Mouse (Mus musculus) left cerebral cortex, postnatal 4 days (tissue): ENCODE measurements around the gene Alg14. TPM values are rescaled to one million over a fixed set of nuclear protein-coding genes. Genes with fewer than 3 reads are reported as not detected.

Experiments used
- DNase-seq: peaks from one replicate; pipeline ENCODE4 v3.0.0-alpha.2; 2022
- intact Hi-C: fragments of 180-260 bp; cut with DNase I; formaldehyde crosslinking; loops from one replicate; pipeline ENCODE4 v1.15.1; 2025
- total RNA-seq, 2 experiments: library from RNA; stranded (reverse); gene quantifications; 2 replicates each; pipeline ENCODE4 v1.2.3; 2021

Alg14 gene
- total RNA-seq, 2 experiments from 2014 or later = 17.9 to 22.0 TPM

DNA sequence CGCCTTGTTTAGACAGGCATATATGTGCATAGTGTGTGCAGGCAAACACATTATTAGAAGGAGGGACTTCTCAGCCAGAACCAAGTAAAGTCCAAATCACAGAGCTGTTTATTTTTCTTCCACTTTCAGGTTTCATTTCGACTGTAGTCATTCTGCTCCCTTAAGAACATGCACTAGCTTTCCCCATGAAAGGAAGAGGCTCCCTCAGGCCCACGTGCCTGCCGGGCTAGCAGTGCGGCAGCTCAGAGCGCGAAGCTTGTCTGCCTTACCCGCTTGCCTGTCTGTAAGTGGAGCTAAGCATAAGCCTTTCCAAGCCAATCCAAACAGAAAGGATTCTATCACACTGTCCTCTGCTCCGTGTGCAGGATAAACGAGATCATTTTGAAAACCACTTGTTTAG, 38.1 kb downstream of the Alg14 start:
- intact Hi-C loops = no loop called here
- DNase-seq = no peak

DNA sequence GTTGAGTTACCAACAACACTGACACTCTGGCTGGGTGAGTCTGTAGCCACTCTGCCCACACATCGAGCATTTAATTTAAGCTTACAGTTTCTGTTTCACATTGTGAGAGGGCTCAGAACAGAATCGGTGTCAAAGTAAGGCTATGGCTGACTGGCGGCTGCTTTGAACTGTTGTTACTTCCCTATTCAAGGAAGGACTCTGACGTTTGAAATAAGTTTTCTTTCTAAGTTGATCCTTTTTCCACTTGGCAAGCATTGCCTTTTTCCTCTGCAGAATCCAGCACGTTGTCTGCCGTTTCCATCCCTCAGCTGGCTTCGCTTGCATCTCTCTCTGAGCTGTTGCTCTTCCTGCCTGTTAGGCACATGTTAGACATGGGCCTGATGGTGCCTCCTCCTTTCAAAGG, 38.7 kb downstream of the Alg14 start:
- DNase-seq = no peak
- intact Hi-C loops = no loop called here

DNA sequence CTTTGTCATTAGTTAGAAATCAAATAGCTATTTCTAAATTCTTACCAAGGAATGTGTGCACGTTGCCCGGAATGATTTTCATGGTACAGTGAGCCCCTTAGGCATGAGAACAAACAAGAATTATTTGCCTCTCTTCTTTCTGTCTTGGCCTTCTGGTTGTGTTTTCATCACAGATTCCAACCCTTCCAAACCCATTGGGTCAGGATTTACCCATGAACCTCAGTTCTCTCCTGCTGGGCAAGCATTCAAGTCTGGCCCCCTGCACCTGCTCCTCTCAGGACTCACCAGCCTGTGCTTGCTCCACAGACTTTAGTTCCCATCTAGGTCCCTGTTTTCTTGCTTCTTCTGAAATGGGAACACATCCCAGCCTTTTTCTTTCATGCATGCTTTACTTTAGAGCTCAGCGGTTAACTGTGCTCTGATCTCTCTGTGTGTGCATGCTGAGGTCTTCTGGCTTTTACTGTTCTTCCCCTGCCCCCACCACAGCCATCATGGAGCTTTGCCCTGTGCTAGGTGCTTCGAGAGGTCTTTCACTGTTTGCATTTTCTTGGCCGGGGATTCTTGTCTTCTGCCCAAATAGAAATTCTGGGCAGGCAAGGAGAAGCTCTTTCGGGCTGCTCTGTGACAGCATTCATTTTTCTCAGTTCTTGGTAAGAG, 44.8 kb downstream of the Alg14 start:
- DNase-seq = peak; percentile 32
- intact Hi-C loops = no loop called here

DNA sequence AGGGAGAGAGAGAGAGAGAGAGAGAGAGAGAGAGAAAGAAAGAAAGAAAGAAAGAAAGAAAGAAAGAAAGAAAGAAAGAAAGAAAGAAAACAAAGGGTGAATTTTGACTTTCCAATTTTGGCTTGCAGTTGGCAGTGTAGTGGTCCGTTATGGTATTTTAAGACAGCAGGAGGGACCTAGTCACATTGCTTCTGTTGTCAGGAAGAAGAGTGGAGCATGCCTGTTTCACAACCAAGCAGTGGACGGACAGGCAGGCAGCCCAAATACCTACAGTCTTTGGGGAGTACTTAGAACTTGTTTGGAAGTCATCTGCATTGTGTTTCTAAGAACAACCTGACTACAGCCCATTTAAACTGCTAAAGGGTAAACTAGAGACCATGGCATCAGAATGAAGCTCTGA, 47.1 kb downstream of the Alg14 start:
- intact Hi-C loops = no loop called here
- no peak for DNase-seq

DNA sequence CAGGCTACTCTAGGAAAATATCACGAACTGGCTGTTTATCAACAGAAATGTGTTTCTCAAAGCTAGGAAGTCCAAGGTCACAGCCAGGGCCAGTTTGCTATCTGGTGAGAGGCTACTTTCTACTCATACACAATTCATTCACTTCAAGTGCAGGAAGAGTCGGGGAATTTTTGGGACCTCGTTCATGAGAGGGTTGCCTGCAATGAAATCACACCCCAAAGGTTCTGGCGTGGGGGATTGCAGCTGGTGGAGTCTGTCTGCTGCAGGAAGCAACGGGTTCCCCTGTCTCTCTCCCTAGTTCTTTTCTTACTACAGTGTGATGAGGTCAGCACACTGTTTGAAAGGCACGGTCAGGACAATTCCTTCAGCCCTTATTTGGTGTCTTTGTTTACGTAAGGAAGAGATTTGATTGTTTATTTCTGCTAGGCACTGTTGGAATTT, 48.8 kb downstream of the Alg14 start:
- DNase-seq = no peak
- intact Hi-C loops = no loop called here

DNA sequence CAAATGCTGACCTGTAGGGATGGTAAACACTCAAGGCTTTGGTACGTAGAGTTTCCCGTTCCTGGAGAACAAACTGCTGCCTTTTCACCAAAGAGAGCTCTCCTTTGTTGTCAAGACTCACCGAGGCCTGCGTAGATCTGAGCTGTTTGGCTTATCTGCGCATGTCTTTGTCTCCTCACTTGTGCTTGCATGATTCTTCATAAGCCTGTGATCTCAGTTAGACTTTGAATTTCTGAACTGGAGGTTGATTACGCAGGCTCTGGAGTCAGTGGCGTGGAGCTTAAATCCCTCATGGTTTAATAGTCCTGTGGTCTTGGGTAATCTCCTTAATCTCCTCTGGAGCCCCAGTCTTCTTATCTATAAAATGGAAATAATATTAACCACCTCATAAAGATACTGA, 51.7 kb downstream of the Alg14 start:
- no peak for DNase-seq
- intact Hi-C loops = no loop called here

DNA sequence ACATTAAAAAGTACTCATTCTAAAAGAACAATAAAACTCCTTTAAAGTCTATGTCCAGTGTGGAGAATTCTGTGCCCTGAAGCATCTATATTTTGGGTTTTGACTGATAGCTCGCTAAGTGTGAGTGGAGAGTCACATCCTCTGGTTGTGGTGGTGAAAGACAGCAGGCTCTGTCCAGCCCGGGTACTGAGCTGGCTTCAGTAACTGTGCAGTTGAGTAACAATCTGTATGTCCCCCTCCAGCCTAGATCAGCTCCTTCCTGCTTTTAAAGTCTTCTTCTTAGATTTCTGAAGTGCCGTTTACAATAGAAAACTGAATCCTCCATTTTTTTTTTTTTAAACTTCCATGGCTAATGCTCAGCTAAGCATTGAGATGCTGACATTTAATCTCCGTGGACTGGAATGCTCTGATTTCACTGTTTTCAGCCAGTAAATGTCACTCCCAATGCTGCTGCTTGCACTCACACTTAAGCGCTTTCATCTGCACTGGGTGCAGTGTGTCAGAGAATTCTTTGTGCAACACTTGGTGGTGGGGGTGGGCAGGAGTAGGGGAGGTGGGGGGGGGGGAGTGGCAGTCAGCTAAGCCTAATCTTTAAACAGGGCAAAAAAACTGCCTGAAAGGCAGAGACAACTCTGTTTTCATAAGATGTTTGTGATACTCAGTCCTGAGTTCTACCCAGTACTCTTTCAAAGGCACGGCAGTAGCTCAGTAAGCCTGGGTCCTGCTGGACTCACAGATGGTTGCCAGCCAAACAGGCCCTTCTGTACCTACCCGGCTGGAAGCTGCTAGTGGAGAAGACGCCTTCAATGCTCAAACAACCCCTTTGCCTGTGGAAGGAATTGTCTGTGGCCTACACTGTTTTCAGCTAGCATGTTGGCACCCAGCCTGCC, 52.7 kb downstream of the Alg14 start:
- no peak for DNase-seq
- intact Hi-C loops = no loop called here

DNA sequence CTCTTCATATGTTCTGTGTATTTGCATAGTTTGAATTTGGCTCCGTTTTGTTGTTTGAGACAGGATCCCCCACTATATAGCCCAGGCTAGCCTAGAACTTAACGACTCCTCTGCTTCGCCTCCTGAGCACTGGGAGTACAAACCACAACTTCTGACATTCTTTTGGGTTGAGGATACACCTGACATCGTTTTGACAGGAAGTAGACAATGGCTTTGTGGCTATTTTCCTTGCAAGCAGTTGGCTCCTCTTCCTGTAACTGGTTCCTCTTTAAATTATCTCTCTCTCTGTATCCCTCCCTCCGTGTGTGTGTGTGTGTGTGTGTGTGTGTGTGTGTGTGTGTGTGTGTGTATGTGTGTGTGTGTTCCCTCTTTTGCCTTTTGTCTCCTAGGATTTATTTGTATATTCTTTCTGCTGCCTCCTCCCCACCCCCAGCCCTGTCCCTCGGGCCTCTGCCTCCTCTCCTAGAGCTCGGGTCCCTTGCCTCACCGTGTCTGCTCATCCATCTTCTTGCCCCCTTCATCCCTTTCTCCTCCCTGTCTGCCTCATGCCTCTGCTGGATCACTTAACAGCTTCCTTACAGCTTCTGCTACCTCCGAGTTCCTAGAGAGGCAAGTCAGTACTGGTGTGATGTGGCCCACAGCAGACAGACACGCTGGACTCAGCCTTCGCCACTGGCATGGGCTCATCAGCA, 53.5 kb downstream of the Alg14 start:
- intact Hi-C loops = no loop called here
- DNase-seq = no peak

DNA sequence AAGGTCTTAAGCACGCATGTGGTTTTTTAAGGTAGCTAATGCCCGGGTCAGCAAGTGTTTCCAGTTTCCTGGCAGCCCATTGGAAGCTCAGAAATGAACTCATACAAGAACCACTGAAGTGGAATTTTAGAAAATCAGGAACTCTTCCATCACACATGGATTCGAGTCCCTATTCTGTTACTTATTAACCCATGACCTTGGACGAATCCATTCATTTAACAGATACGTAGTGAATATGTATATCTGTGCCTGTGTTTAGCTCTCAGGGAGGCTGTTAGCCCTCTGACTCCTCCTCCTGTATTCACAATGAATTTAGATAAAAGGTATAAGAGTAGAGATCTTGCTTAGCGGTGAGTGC, 54.0 kb downstream of the Alg14 start:
- intact Hi-C loops = no loop called here
- DNase-seq = no peak

DNA sequence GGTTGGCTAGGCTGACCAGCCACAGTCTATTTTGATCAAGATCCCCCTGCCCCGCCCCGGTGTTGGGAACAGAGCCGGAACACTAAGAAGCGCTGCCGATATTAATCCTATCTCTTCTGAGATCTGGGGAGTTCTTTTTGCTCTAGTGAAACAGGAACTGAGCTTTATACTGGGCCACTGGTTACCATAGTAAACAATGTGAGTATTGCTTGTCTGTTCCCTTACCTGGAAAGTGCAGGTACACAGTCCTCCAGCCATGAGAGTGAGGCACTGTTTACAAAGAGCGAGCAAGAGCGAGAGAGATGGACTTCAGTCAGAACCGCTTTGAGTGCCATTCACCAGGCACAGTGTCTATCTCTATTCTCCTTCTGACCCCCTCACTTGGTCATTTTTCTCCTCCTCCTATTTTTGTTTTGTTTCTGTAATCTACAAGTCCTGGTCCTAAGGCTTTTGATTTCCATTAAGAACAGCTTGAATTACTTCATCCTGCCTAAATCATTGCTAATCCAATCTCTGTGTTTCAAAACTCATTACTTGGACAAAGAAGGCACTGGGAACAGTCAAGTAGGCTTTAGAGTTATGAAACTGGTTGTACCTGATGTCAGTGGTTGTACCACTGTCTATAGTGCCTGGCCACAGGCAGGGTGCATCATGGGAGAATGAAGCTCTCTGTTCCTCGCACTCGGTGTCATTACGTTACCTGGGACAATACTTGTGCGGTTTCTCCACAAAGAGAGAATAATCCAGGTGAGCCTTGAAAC, 55.1 kb downstream of the Alg14 start:
- no peak for DNase-seq
- intact Hi-C loops = no loop called here

DNA sequence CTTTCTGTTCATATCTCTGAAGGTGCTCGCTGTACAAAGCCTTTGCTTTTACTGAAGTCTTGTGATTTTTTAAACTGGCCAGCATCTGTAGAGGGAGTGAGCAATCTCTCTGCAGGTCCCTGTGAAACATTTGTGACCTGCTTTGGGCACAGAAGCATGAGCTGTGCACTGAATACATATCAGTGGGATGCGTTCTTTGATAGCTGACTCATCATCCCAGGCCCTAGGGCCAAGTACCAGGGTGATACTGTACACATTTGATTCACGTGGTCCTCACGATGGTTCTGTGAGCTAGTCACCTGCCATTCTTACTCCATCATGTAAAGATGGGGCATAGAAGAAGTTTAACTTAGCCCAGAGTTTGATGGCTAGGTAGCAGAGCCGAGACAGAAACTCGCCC, 57.2 kb downstream of the Alg14 start:
- intact Hi-C loops = no loop called here

DNA sequence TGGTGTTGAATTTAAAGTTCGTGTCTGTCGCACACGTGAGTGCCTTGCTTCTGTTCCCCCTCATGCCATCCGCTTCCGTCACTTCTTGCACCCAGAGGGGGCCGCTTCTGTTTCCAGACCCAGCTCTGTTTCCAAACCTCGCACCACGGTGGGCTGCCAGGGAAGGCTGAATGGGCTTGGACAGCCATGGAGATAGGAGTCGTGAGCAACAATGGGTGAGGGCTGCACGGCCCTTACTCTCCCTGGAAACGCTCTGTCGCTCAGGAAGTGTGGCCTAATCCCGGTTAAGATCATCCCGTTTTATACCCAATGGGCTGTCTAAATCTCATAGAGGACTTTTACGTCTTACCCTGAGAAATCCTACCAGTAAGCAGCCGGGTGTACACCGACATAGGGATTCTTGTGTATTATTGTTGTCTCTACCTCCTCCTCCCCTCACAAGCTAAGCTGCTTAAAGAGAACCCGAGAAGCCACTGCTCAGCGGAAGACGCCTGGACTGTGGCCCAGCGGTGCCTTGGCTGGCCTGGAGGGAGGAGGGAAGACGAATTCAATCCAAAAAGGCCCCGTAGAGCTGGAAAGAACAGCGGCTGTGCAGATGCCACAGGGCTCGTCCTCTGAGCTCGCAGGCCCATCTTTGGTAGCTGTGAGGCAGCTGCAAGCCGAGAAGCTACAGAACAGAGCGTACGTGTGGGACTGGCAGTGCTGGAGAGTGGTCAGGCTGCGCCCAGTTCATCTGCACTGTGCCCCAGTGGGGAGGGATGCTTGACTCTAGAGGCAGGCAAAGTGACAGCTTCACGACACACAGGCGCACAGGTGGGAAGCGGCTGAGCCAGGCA, 58.0 kb downstream of the Alg14 start:
- peak; percentile 66 for DNase-seq
- intact Hi-C loops = no loop called here

More for the DNA sequence above, 57.2 kb downstream of the Alg14 start:
- DNase-seq = no peak

DNA sequence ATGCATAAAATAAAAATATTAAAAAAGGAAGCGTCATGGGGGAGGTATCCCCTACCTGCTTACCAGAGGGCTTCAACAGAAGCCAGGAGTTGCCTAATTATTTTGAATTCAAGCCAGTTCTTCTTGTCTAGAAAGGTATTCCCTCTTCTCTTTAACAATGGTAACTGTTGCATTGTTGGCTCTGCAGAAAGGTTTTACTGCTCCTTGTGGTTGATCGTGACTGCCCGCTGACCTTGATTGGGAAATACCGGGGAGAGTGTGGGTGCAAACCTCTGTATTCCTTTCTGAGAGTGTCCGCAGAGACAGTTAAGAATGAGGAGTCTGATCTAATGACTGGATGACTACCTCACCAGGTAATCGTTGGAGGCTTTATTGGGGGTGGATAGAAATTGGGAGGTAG, 59.7 kb downstream of the Alg14 start:
- DNase-seq = no peak
- intact Hi-C loops = no loop called here

DNA sequence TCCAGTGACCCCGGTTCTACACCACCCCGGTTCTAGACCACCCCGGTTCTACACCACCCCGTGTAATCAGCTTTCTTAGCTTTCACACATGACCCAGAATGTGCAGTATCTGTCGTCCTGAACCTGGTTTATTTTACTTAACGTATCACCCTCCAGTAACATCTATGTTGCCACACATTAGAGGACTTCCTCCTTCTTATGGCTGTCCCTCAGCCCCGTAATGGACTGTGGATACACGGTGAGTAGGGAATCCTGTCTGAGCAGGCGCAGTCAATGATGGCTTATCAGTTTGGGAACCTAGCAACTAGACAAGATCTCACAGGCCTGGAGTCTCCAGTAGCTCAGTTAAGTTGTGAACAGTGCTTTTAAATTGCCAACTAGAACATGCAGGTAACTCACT, 62.7 kb downstream of the Alg14 start:
- DNase-seq = no peak
- intact Hi-C loops = no loop called here

DNA sequence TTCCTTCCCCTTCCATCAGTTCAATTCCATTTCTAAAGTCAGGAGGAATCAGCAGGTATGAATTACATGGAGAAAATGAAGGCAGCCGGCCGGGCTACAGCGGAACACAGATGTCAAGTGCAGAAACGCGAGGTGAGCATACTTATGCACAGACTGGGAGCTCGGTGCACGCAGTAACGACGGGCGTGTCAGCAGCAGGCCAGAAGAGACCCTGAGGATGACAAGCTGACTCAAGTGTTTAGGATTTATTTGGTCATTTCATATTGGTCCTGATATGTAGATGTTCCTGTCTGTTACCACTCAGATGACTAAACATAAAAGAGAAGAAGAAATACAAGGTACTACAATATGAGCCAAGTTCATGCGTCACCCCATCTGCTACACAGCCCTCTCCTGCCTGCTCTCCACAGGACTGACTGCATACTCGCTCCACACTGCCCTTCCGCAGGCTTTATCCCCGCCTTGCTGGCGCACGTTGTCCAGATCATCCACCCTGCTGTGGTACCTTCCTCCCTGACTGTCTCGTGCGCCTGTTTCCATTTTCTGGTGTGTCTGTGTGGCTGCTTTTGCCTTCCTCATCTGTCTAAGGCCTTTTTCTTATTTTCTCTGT, 63.4 kb downstream of the Alg14 start:
- intact Hi-C loops = no loop called here
- peak; percentile 25 for DNase-seq

DNA sequence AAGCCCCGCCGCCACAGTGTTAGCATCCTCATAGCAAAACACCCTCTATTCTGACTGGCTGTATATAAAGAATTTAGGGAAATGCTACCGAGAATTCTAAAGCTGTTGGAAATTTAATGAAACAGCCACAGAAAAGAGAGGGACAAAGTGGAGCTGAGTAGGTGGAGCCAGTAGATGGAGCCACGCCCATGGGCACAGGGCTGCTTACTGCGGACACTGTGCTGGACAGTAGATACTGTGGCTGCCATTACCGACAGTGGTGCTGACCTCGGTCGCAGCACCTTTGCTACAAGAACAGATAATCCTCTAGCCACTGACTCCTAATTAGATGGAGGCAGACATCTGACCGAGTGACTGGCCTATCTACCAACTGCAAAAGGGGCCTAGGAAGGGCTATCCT, 64.0 kb downstream of the Alg14 start:
- intact Hi-C loops = no loop called here
- no peak for DNase-seq

DNA sequence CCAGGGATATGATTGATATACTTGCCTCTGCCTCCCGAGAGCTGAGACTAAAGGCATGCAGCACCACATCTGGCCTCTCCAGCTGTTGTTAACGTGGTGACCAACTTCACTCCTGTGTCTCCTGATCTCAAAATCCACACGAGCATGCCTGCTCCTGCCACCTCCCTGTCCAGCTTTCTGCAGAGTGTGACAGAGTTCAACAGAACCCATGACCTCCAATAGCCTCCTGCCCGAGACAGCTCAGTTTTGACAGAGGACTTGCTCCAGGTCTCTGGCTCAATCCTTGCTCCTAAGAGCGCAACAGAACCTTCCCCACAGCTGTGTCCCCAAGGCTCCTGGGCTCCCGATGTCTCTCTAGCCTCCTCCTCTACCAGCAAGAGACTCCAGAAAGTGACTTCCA, 64.5 kb downstream of the Alg14 start:
- intact Hi-C loops = no loop called here
- no peak for DNase-seq

DNA sequence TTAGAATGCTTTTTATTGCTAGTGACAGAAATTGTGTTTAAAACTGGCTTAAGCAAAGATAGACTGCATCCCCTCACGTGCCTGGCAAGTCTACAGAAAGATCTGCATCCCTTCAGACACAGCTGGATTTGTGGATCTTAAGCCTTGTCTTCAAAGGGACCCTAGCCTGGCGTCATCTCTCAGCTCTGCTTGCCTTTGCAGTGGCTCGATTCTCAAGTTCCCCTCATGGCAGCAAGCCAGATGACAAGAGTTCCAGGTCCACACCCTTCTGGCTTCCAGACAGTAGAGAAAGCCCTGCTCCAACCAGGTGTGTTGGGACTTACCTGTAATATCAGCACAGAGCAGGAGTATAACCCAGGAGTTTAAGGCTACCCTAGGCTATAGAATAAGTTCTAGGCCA, 65.5 kb downstream of the Alg14 start:
- intact Hi-C loops = no loop called here
- no peak for DNase-seq

DNA sequence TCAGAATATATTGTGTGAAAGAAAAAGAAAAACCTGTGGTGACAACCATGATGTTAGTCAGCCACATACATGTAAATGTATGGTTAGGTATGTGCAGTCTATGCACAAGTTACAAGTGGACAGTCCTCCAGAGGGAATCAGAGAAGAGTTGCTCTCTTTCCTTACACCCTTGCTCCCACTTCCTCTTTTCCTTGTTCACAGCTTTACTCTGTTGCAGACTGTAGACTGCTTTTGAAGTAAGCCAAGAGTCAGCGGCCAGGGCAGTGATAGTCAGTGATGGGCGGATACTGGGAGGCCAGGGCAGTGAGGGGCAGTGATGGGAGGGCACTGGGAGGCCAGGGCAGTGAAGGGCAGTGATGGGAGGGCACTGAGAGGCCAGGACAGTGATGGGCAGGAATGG, 66.7 kb downstream of the Alg14 start:
- intact Hi-C loops = no loop called here
- no peak for DNase-seq

DNA sequence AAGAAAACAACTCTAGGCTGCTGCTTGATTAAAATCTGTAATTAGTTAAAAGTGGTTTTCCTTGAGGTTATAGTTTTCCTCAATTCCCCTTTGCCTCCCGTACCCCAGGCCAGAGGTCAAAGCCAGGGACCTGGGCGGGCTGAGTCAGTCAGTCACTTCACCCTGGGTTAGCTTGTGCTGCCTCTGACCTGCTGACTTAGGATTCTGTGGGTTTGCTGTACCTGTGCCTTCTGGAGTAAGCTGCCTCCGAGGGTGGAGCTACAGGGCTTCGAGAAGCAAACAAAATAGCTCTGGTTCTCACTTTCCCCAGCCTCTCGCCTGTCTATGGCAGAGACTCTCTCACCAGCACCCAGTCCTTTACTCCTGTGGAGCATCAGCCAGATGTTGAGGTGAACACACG, 67.3 kb downstream of the Alg14 start:
- no peak for DNase-seq
- intact Hi-C loops = no loop called here
